Mouse (Mus musculus): Measurements from ENCODE around the gene Ssbp4. TPM values are rescaled to one million over a fixed set of nuclear protein-coding genes. Genes with fewer than 3 reads are reported as not detected.
"Not testable (repeated sequence)": the region's sequence is repeated elsewhere in the genome, so short reads cannot be mapped to it uniquely, and the experiment has no call there.

Ssbp4 gene
- polyA plus RNA-seq, 1 experiment from 2014 or later: 114 TPM

GRCm38 (mm10) chr8:70594621-70595564, 13.8 kb downstream of the Ssbp4 start:
- peak overlapping the region; percentile 99 for H3K4me2 ChIP-seq (replicated peaks)
- ATAC-seq (replicated peaks): 0 out of 2 replicates have a peak, but pooled peaks have one; percentile 0
- peak overlapping the region; percentile 67 for H3K4me3 ChIP-seq
- H3K27me3 ChIP-seq: no peaks in the 10 kb centered on the region
- H3K27ac ChIP-seq (replicated peaks): peak overlapping the region; percentile 56
- 9% methylated on average over 82 of the region's 82 CpGs for WGBS
- peaks cover 11% of the 10 kb centered on the region; the same call in 1 of the 2 replicates for H3K36me3 ChIP-seq
- H3K4me1 ChIP-seq: peaks cover 49% of the 10 kb centered on the region
- H3K9ac ChIP-seq (replicated peaks): peak overlapping the region; percentile 72
- no peaks in the 10 kb centered on the region for H3K9me3 ChIP-seq

GRCm38 (mm10) chr8:70593961-70594609, 14.6 kb downstream of the Ssbp4 start, which contains the start of gene Isyna1:
Gene Isyna1, plus strand, starts transcription at chr8:70594373.
- Histone ChIP-seq H3K4me1 (peaks cover 47% of the 10 kb centered on the region), H3K27me3 (no peaks in the 10 kb centered on the region), H3K4me2 (replicated peaks) (peak within 1 kb of the TSS; percentile 99), H3K36me3 (peaks cover 19% of the 10 kb centered on the region; the same call in 1 of the 2 replicates), H3K27ac (replicated peaks) (peak within 1 kb of the TSS; percentile 56), H3K9ac (replicated peaks) (peak within 1 kb of the TSS; percentile 72), H3K4me3 (peak within 1 kb of the TSS; percentile 67), H3K9me3 (no peaks in the 10 kb centered on the region)
- WGBS: under 1% methylated on average over 39 of the region's 40 CpGs
- peak; percentile 78 for ATAC-seq (replicated peaks)

- H3K9ac ChIP-seq (replicated peaks): no peak overlapping the region
- H3K9me3 ChIP-seq: no peaks in the 10 kb centered on the region
- peaks cover 23% of the 10 kb centered on the region; the same call in 1 of the 2 replicates for H3K36me3 ChIP-seq
- no peaks in the 10 kb centered on the region for H3K27me3 ChIP-seq
- peak overlapping the region; percentile 56; the same call in 1 of the 2 replicates for H3K27ac ChIP-seq (replicated peaks)
- H3K4me3 ChIP-seq: no peak overlapping the region
- H3K4me2 ChIP-seq (replicated peaks): no peak overlapping the region
- no peak for ATAC-seq (replicated peaks)
- WGBS: 49% methylated on average over 8 of the region's 8 CpGs
- H3K4me1 ChIP-seq: peaks cover 38% of the 10 kb centered on the region
Observed at GRCm38 (mm10) chr8:70593173-70593572, 15.5 kb downstream of the Ssbp4 start.

- WGBS: 86% methylated on average over 12 of the region's 12 CpGs
- Histone ChIP-seq H3K9me3 (no peaks in the 10 kb centered on the region), H3K36me3 (peaks cover 36% of the 10 kb centered on the region), H3K27me3 (no peaks in the 10 kb centered on the region), H3K4me1 (peaks cover 22% of the 10 kb centered on the region), H3K9ac (replicated peaks) (no peak overlapping the region), H3K4me3 (no peak overlapping the region), H3K27ac (replicated peaks) (no peak overlapping the region), H3K4me2 (replicated peaks) (no peak overlapping the region)
- no peak for ATAC-seq (replicated peaks)
Observed at GRCm38 (mm10) chr8:70591569-70591968, 17.1 kb downstream of the Ssbp4 start.

- not testable (repeated sequence) for H3K4me1 ChIP-seq; H3K9me3 ChIP-seq; H3K27me3 ChIP-seq; ATAC-seq (replicated peaks); H3K27ac ChIP-seq (replicated peaks); H3K4me3 ChIP-seq; H3K9ac ChIP-seq (replicated peaks); H3K4me2 ChIP-seq (replicated peaks)
- 95% methylated on average over 4 of the region's 4 CpGs for WGBS
- peaks cover 57% of the 10 kb centered on the region for H3K36me3 ChIP-seq
Observed at GRCm38 (mm10) chr8:70587955-70588354, 20.7 kb downstream of the Ssbp4 start.

- 41% methylated on average over 7 of the region's 7 CpGs for WGBS
- Histone ChIP-seq H3K4me1 (no peaks in the 10 kb centered on the region), H3K9me3 (no peaks in the 10 kb centered on the region), H3K27me3 (no peaks in the 10 kb centered on the region), H3K9ac (replicated peaks) (no peak overlapping the region), H3K27ac (replicated peaks) (no peak overlapping the region), H3K4me2 (replicated peaks) (no peak overlapping the region), H3K4me3 (no peak overlapping the region), H3K36me3 (peaks cover 64% of the 10 kb centered on the region)
- ATAC-seq (replicated peaks): 0 out of 2 replicates have a peak, but pooled peaks have one; percentile 51
Observed at GRCm38 (mm10) chr8:70585258-70585652, 23.4 kb downstream of the Ssbp4 start.

GRCm38 (mm10) chr8:70584606-70585257, 23.9 kb downstream of the Ssbp4 start:
- Histone ChIP-seq H3K4me1 (no peaks in the 10 kb centered on the region), H3K9ac (replicated peaks) (no peak overlapping the region), H3K9me3 (no peaks in the 10 kb centered on the region), H3K4me3 (no peak overlapping the region), H3K4me2 (replicated peaks) (no peak overlapping the region), H3K27me3 (no peaks in the 10 kb centered on the region), H3K27ac (replicated peaks) (no peak overlapping the region), H3K36me3 (peaks cover 62% of the 10 kb centered on the region)
- WGBS: 91% methylated on average over 9 of the region's 9 CpGs
- ATAC-seq (replicated peaks): peak; percentile 51; the same call in 1 of the 2 replicates

- Histone ChIP-seq H3K27me3 (no peaks in the 10 kb centered on the region), H3K36me3 (peaks cover 60% of the 10 kb centered on the region), H3K4me2 (replicated peaks) (no peak overlapping the region), H3K4me1 (no peaks in the 10 kb centered on the region), H3K9ac (replicated peaks) (no peak overlapping the region), H3K4me3 (no peak overlapping the region), H3K9me3 (no peaks in the 10 kb centered on the region), H3K27ac (replicated peaks) (no peak overlapping the region)
- ATAC-seq (replicated peaks): no peak
- 90% methylated on average over 18 of the region's 18 CpGs for WGBS
Observed at GRCm38 (mm10) chr8:70583476-70584387, 24.9 kb downstream of the Ssbp4 start.

- Histone ChIP-seq H3K4me1 (no peaks in the 10 kb centered on the region), H3K36me3 (peaks cover 28% of the 10 kb centered on the region), H3K4me2 (replicated peaks) (no peak overlapping the region), H3K27me3 (no peaks in the 10 kb centered on the region), H3K4me3 (no peak overlapping the region), H3K27ac (replicated peaks) (no peak overlapping the region), H3K9ac (replicated peaks) (no peak overlapping the region), H3K9me3 (no peaks in the 10 kb centered on the region)
- ATAC-seq (replicated peaks): no peak
- WGBS: 94% methylated on average over 3 of the region's 3 CpGs
Observed at GRCm38 (mm10) chr8:70577207-70577606, 31.5 kb downstream of the Ssbp4 start.

- ATAC-seq (replicated peaks): no peak
- Histone ChIP-seq H3K9ac (replicated peaks) (no peak overlapping the region), H3K9me3 (no peaks in the 10 kb centered on the region), H3K27me3 (no peaks in the 10 kb centered on the region), H3K4me1 (no peaks in the 10 kb centered on the region), H3K4me2 (replicated peaks) (no peak overlapping the region), H3K27ac (replicated peaks) (no peak overlapping the region), H3K36me3 (peaks cover 15% of the 10 kb centered on the region), H3K4me3 (no peak overlapping the region)
- 83% methylated on average over 4 of the region's 4 CpGs for WGBS
Observed at GRCm38 (mm10) chr8:70574915-70575314, 33.8 kb downstream of the Ssbp4 start.

GRCm38 (mm10) chr8:70574302-70574701, 34.4 kb downstream of the Ssbp4 start:
- H3K36me3 ChIP-seq: peaks cover 14% of the 10 kb centered on the region

More at GRCm38 (mm10) chr8:70574302-70574701, 34.4 kb downstream of the Ssbp4 start:
- no peak for ATAC-seq (replicated peaks)
- Histone ChIP-seq H3K9me3 (no peaks in the 10 kb centered on the region), H3K27me3 (no peaks in the 10 kb centered on the region), H3K4me3 (no peak overlapping the region), H3K4me2 (replicated peaks) (no peak overlapping the region), H3K27ac (replicated peaks) (no peak overlapping the region), H3K4me1 (no peaks in the 10 kb centered on the region), H3K9ac (replicated peaks) (no peak overlapping the region)
